Mouse (Mus musculus): ENCODE measurements at regions not wholly inside any gene's neighbourhood (a gene's known extent, or its start where the extent isn't known, plus 50 kb on each side); places are given as distances from the start of the nearest gene placed in this dataset.

- DNase-seq (ENCODE audit: extremely low spot score) = peak; percentile 0
Measured at GRCm38 (mm10) chrX:63594118-63594814, 557.7 kb downstream of the Gm6760 start.
